Mouse (Mus musculus): ENCODE results near the gene Erich3. TPM values are rescaled to one million over a fixed set of nuclear protein-coding genes. Genes with fewer than 3 reads are reported as not detected.

The Erich3 gene
- polyA plus RNA-seq (2012) = not detected in 2 replicates

DNA sequence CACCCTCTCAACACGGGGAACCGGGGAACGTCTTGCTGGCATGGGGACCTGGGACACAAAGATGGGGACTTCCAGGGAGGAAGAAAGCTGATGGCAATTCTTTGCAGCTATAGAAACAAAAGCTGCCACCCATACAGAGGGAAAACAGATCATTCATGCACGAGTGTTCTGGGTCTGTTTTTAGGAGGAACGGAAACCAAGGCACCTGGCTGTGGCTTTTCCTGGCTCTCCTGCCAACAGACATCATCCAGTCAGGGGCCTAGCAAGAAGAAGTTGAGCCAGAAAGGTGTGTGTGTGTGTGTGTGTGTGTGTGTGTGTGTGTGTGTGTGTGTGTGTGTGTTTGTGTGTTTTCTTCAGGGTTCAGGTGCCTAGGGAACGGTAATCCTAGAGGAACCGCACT lies at the start of gene Erich3:
TSS of gene Erich3 (plus strand) at position 315 of the 400 bp plus-strand sequence.

Other genes starting within 250 kb of the Erich3 start
- gene Cryz, start 67.1 kb upstream of the Erich3 start, polyA plus RNA-seq (2012) = 1.0 TPM in 2 replicates
- gene Tyw3, start 66.8 kb upstream of the Erich3 start, polyA plus RNA-seq (2012) = 3.8 and 4.1 TPM in 2 replicates

All from megakaryocyte-erythroid progenitor cell, adult 5 weeks (primary cell).